ENCODE assay signal across 16 mouse cellular contexts in genomic region chr19:26511756-26512155, GRCm38 (mm10).
"Had no signal": no experiment of that assay in that cellular context is flagged by ENCODE, and none has a peak within 500 bp of the region (broad histone marks: within the 10 kb centered on the region; RNA-seq: fewer than 3 reads in every experiment).

No protein-coding gene starts in this region.

- H3K27me3 ChIP-seq: limb, embryonic 15.5 days; liver, embryonic 12.5 days; neural tube, embryonic 13.5 days had no signal

- ATAC-seq: intestine, postnatal 0 days; liver, embryonic 12.5 days had no signal

- H3K9ac ChIP-seq: limb, embryonic 15.5 days; liver, embryonic 12.5 days; lung, embryonic 14.5 days; neural tube, embryonic 13.5 days had no signal

- H3K36me3 ChIP-seq: limb, embryonic 15.5 days; liver, embryonic 12.5 days; midbrain, embryonic 10.5 days; neural tube, embryonic 13.5 days had no signal

- DNase-seq: kidney, adult 8-10 months; kidney, postnatal 25 days; lung, embryonic 14.5 days; lung, postnatal 10 days; lung, postnatal 4 days; retina, postnatal 1 day; right cerebral cortex, postnatal 4 days; spleen, adult 18-20 months; thymus, adult 18-20 months; thymus, postnatal 14 days had no signal

- H3K4me3 ChIP-seq: left cerebral cortex, adult 2 months; limb, embryonic 15.5 days; liver, embryonic 12.5 days; midbrain, embryonic 10.5 days; neural tube, embryonic 13.5 days had no signal

- H3K9me3 ChIP-seq: limb, embryonic 15.5 days; liver, embryonic 12.5 days; midbrain, embryonic 10.5 days; neural tube, embryonic 13.5 days had no signal

- H3K4me2 ChIP-seq: limb, embryonic 15.5 days; liver, embryonic 12.5 days; lung, embryonic 14.5 days; neural tube, embryonic 13.5 days had no signal

- H3K27ac ChIP-seq: left cerebral cortex, adult 2 months; limb, embryonic 15.5 days; liver, embryonic 12.5 days; midbrain, embryonic 10.5 days; neural tube, embryonic 13.5 days had no signal

- H3K4me1 ChIP-seq: liver, embryonic 12.5 days had no signal
